Comparison of ENCODE assay signal across 10 mouse cellular contexts in genomic region chr1:161143216-161143615, GRCm38 (mm10). TPM values are rescaled to one million over a fixed set of nuclear protein-coding genes. Genes with fewer than 3 reads are reported as not detected.
DNase-seq lines count a peak whose midpoint lies in the region; ATAC-seq and TF ChIP-seq lines count a peak whose summit lies in the region.
"Had no signal": no experiment of that assay in that cellular context is flagged by ENCODE, and none has a peak within 500 bp of the region (broad histone marks: within the 10 kb centered on the region; RNA-seq: fewer than 3 reads in every experiment).

No protein-coding gene starts in this region.

- intact Hi-C loops in gastrocnemius, adult 2 months (cut with DNase I): no loop called here

- H3K9me3 ChIP-seq in kidney, embryonic 14.5 days (ENCODE audit: control insufficient read depth, low read length): no peaks in the 10 kb centered on the region
- H3K9me3 ChIP-seq in forebrain, embryonic 13.5 days (replicated peaks): no peaks in the 10 kb centered on the region
- H3K9me3 ChIP-seq in midbrain, embryonic 11.5 days (ENCODE audit: control insufficient read depth, low read length): no peaks in the 10 kb centered on the region

- WGBS in kidney, embryonic 14.5 days: 87% methylated on average over 7 of the region's 7 CpGs
- 91% methylated on average over 7 of the region's 7 CpGs for WGBS in forebrain, embryonic 13.5 days
- 89% methylated on average over 7 of the region's 7 CpGs for WGBS in midbrain, embryonic 11.5 days

- no peak for ATAC-seq in kidney, embryonic 14.5 days (ENCODE audit: low FRiP score, low TSS enrichment)
- ATAC-seq in forebrain, embryonic 13.5 days: peak; percentile 39; the same call in 1 of the 2 replicates
- ATAC-seq in midbrain, embryonic 11.5 days (ENCODE audit: low FRiP score): no peak
- ATAC-seq in megakaryocyte-erythroid progenitor cell, adult 5-6 weeks (replicated peaks; ENCODE audit: low FRiP score, low TSS enrichment, poor library complexity, severe bottlenecking): no peak

- DNase-seq in kidney, postnatal 14 days: no peak
- DNase-seq in brain, adult 2 months (ENCODE audit: low read depth, low spot score): peak; percentile 58
- DNase-seq in midbrain, embryonic 11.5 days (ENCODE audit: low spot score, missing footprints): no peak
- no peak for DNase-seq in liver
- no peak for DNase-seq in gastrocnemius, adult 2 months

- H3K4me2 ChIP-seq in kidney, embryonic 14.5 days (replicated peaks; ENCODE audit: low read depth, low read length): no peak overlapping the region; the same call in 1 of the 2 replicates
- peak overlapping the region; percentile 75 for H3K4me2 ChIP-seq in forebrain, embryonic 13.5 days
- H3K4me2 ChIP-seq in midbrain, embryonic 11.5 days: peak overlapping the region; percentile 69; the same call in 1 of the 2 replicates

- H3K4me1 ChIP-seq in kidney, embryonic 14.5 days (ENCODE audit: control insufficient read depth, insufficient read depth, low read length): no peaks in the 10 kb centered on the region
- no peaks in the 10 kb centered on the region for H3K4me1 ChIP-seq in forebrain, embryonic 13.5 days
- no peaks in the 10 kb centered on the region for H3K4me1 ChIP-seq in midbrain, embryonic 11.5 days (ENCODE audit: control insufficient read depth, insufficient read depth, low read length)

- no peak overlapping the region for H3K9ac ChIP-seq in kidney, embryonic 14.5 days (ENCODE audit: low read depth, low read length)
- no peak overlapping the region for H3K9ac ChIP-seq in forebrain, embryonic 13.5 days
- no peak overlapping the region for H3K9ac ChIP-seq in midbrain, embryonic 11.5 days (ENCODE audit: low read length)

- TF ChIP-seq CTCF in gastrocnemius, adult 2 months (IDR thresholded peaks at IDR 0.05): no peak

- H3K36me3 ChIP-seq in kidney, embryonic 14.5 days (ENCODE audit: control insufficient read depth, insufficient read depth, low read length): no peaks in the 10 kb centered on the region
- H3K36me3 ChIP-seq in forebrain, embryonic 13.5 days (ENCODE audit: poor library complexity, severe bottlenecking): no peaks in the 10 kb centered on the region
- no peaks in the 10 kb centered on the region for H3K36me3 ChIP-seq in midbrain, embryonic 11.5 days (ENCODE audit: control insufficient read depth, insufficient read depth, low read length)

- H3K27ac ChIP-seq in kidney, embryonic 14.5 days (ENCODE audit: low read depth, low read length): no peak overlapping the region
- no peak overlapping the region for H3K27ac ChIP-seq in forebrain, embryonic 13.5 days
- H3K27ac ChIP-seq in midbrain, embryonic 11.5 days (ENCODE audit: low read depth, low read length): no peak overlapping the region
- H3K27ac ChIP-seq in gastrocnemius, adult 2 months: no peak overlapping the region

- peak overlapping the region; percentile 38 for H3K4me3 ChIP-seq in kidney, embryonic 14.5 days (ENCODE audit: low read length)
- H3K4me3 ChIP-seq in forebrain, embryonic 13.5 days: peak overlapping the region; percentile 46; the same call in 1 of the 2 replicates
- no peak overlapping the region for H3K4me3 ChIP-seq in midbrain, embryonic 11.5 days (ENCODE audit: low read depth, low read length)
- H3K4me3 ChIP-seq in gastrocnemius, adult 2 months: no peak overlapping the region

- no peaks in the 10 kb centered on the region for H3K27me3 ChIP-seq in kidney, embryonic 14.5 days (ENCODE audit: control insufficient read depth, insufficient read depth, low read length)
- H3K27me3 ChIP-seq in forebrain, embryonic 13.5 days: no peaks in the 10 kb centered on the region
- H3K27me3 ChIP-seq in midbrain, embryonic 11.5 days (ENCODE audit: control insufficient read depth, insufficient read depth, low read length): no peaks in the 10 kb centered on the region

RNA-seq across cellular contexts. Expression of gene Ankrd45, which starts 0.7 kb away (rescaled TPM):
- 5.1 and 5.9 TPM in 2 replicates for polyA plus RNA-seq in kidney, embryonic 14.5 days (2014; fragmentation: Nextera tagmentation; extraction: Ambion mirVana)
- 12.6 and 13.0 TPM in 2 replicates for polyA plus RNA-seq in forebrain, embryonic 13.5 days (2015; fragmentation: Nextera tagmentation; extraction: Ambion mirVana)
- polyA plus RNA-seq in midbrain, embryonic 11.5 days (2014; fragmentation: Nextera tagmentation; extraction: Ambion mirVana): 5.9 and 6.0 TPM in 2 replicates
- total RNA-seq in gastrocnemius, adult 2 months (2021): not detected
- total RNA-seq in megakaryocyte-erythroid progenitor cell, adult 5-6 weeks (2014; fragmentation: Nextera tagmentation): not detected in 2 replicates
- total RNA-seq in megakaryocyte-erythroid progenitor cell, adult 5-6 weeks (2017): not detected in 2 replicates
- total RNA-seq: gastrocnemius, postnatal 4 days had no signal

RNA-seq across cellular contexts. Expression of gene Klhl20, which starts 11.9 kb away (rescaled TPM):
- 10.6 and 17.2 TPM in 2 replicates for polyA plus RNA-seq in kidney, embryonic 14.5 days (2014; fragmentation: Nextera tagmentation; extraction: Ambion mirVana)
- 16.4 and 17.2 TPM in 2 replicates for polyA plus RNA-seq in forebrain, embryonic 13.5 days (2015; fragmentation: Nextera tagmentation; extraction: Ambion mirVana)
- polyA plus RNA-seq in midbrain, embryonic 11.5 days (2014; fragmentation: Nextera tagmentation; extraction: Ambion mirVana): 19.8 and 20.3 TPM in 2 replicates
- 1 to 10 TPM; 7.2 to 8.2 TPM for total RNA-seq in gastrocnemius, adult 2 months (2021)
- 28.8 and 31.6 TPM in 2 replicates for total RNA-seq in megakaryocyte-erythroid progenitor cell, adult 5-6 weeks (2014; fragmentation: Nextera tagmentation)
- 12.5 and 21.5 TPM in 2 replicates for total RNA-seq in megakaryocyte-erythroid progenitor cell, adult 5-6 weeks (2017)

RNA-seq across cellular contexts. Expression of gene Tex50, which starts 15.9 kb away (rescaled TPM):
- polyA plus RNA-seq in kidney, embryonic 14.5 days (2014; fragmentation: Nextera tagmentation; extraction: Ambion mirVana): 0.45 and 0.63 TPM in 2 replicates
- 0.54 and 0.65 TPM in 2 replicates for polyA plus RNA-seq in forebrain, embryonic 13.5 days (2015; fragmentation: Nextera tagmentation; extraction: Ambion mirVana)
- not detected in 2 replicates for polyA plus RNA-seq in midbrain, embryonic 11.5 days (2014; fragmentation: Nextera tagmentation; extraction: Ambion mirVana)
- total RNA-seq in gastrocnemius, adult 2 months (2021): not detected
- total RNA-seq in megakaryocyte-erythroid progenitor cell, adult 5-6 weeks (2014; fragmentation: Nextera tagmentation): not detected in 2 replicates
- not detected in 2 replicates for total RNA-seq in megakaryocyte-erythroid progenitor cell, adult 5-6 weeks (2017)
- total RNA-seq: adrenal gland, postnatal 36 days; gastrocnemius, postnatal 4 days had no signal

Comparison
In these comparisons a context has a peak if more than half of its experiments do, and no peak if none do; other contexts are left out.
1. H3K4me3 ChIP-seq: peak in kidney, embryonic 14.5 days (single experiment) and forebrain, embryonic 13.5 days (single experiment); none in midbrain, embryonic 11.5 days (single experiment) and gastrocnemius, adult 2 months (single experiment).